8 mouse cellular contexts compared by ENCODE assay signal in the genomic region with DNA sequence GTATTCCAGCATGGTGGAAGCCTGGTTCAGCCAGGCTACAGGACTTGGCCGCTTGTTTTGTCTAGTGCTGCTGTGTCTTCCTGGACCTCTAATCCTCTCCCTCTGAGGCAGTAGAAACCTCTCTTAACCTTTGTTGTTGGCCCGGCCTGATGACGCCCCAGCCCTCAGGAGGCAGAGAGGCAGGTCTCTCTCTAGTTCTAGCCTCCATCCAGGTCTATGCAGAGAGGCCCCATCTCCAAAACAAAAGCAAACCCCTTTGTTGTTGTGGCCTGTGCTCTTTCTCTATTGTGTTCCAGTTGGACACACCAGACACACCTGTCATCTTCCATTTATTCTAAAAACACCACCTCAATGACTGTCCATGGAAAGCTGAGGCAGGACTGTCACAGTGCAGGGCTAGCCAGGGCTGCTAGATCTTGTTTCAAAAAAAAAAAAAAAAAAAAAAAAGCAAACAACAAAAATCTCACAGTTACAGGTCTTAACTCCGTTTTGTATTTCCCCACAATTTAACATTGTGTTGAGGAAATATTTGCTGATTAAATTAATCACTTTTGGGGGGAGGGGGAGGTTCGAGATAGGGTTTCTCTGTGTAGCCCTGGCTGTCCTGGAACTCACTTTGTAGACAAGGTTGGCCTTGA. TPM values are rescaled to one million over a fixed set of nuclear protein-coding genes. Genes with fewer than 3 reads are reported as not detected.
A peak's percentile ranks its signal among the peaks of the same experiment; 100 is the strongest.
DNase-seq lines count a peak whose midpoint lies in the region; ATAC-seq and TF ChIP-seq lines count a peak whose summit lies in the region.

No protein-coding gene starts in this region.

- H3K9ac ChIP-seq in kidney, embryonic 16.5 days (replicated peaks; ENCODE audit: low read length), result peak overlapping the region; percentile 85
- H3K9ac ChIP-seq in intestine, embryonic 14.5 days (ENCODE audit: low read length), result peak overlapping the region; percentile 85

- H3K4me2 ChIP-seq in kidney, embryonic 16.5 days (replicated peaks; ENCODE audit: low read depth, low read length), result peak overlapping the region; percentile 86
- H3K4me2 ChIP-seq in intestine, embryonic 14.5 days (ENCODE audit: low read length), result peak overlapping the region; percentile 82

- 16% methylated on average over 5 of the region's 5 CpGs for WGBS in kidney, embryonic 16.5 days
- 34% methylated on average over 5 of the region's 5 CpGs for WGBS in kidney, adult 2 months
- 13% methylated on average over 5 of the region's 5 CpGs for WGBS in intestine, embryonic 14.5 days

- peak overlapping the region; percentile 92 for H3K4me3 ChIP-seq in kidney, embryonic 16.5 days (ENCODE audit: low read length)
- H3K4me3 ChIP-seq in kidney, adult 2 months (ENCODE audit: insufficient read depth, low read depth, low read length), result no peak overlapping the region
- peak overlapping the region; percentile 98 for H3K4me3 ChIP-seq in intestine, embryonic 14.5 days (ENCODE audit: low read depth, low read length)

- no peak for TF ChIP-seq CTCF in kidney, adult 2 months (conservative IDR thresholded peaks at IDR 0.05; ENCODE audit: insufficient read depth, insufficient read length, low read depth, low read length)
- no peak for TF ChIP-seq CTCF in brain, embryonic 14.5 days (IDR thresholded peaks at IDR 0.05; ENCODE audit: borderline replicate concordance, extremely low read depth, insufficient read depth, insufficient read length)

- no peak for TF ChIP-seq POLR2A in kidney, adult 2 months (IDR thresholded peaks at IDR 0.05; ENCODE audit: low read depth, low read length)
- no peak for TF ChIP-seq POLR2A in brain, embryonic 14.5 days (IDR thresholded peaks at IDR 0.05; ENCODE audit: borderline replicate concordance, extremely low read depth, insufficient read depth, insufficient read length, poor library complexity, severe bottlenecking)

- H3K36me3 ChIP-seq in kidney, embryonic 16.5 days (ENCODE audit: insufficient read depth, low read length), result peaks cover 10% of the 10 kb centered on the region; the same call in 1 of the 2 replicates
- H3K36me3 ChIP-seq in kidney, adult 2 months (ENCODE audit: control insufficient read depth, insufficient read depth, low read length), result no peaks in the 10 kb centered on the region
- H3K36me3 ChIP-seq in intestine, embryonic 14.5 days (ENCODE audit: control insufficient read depth, insufficient read depth, low read length), result peaks cover 14% of the 10 kb centered on the region

- H3K9me3 ChIP-seq in kidney, embryonic 16.5 days (ENCODE audit: low read length), result no peaks in the 10 kb centered on the region
- H3K9me3 ChIP-seq in intestine, embryonic 14.5 days (ENCODE audit: control insufficient read depth, low read length), result no peaks in the 10 kb centered on the region

- ATAC-seq in kidney, embryonic 16.5 days (ENCODE audit: low FRiP score, low TSS enrichment), result no peak
- no peak for ATAC-seq in intestine, embryonic 14.5 days (replicated peaks; ENCODE audit: low FRiP score, low TSS enrichment, low read depth)

- DNase-seq in kidney, adult 2 months, result no peak
- DNase-seq in brain, embryonic 14.5 days (ENCODE audit: low read depth), result peak; percentile 2
- DNase-seq in intestine, embryonic 14.5 days (ENCODE audit: low spot score), result no peak
- DNase-seq in neural tube, embryonic 10.5 days (ENCODE audit: extremely low spot score, low spot score), result peak; percentile 16
- DNase-seq in frontal cortex, postnatal 14 days (ENCODE audit: low spot score in 2 of 2), result no peak
- no peak for DNase-seq in left cerebral cortex, postnatal 4 days
- DNase-seq in cerebellum, adult 8-10 months, result no peak

- H3K4me1 ChIP-seq in kidney, embryonic 16.5 days (ENCODE audit: insufficient read depth, low read length), result peaks cover 30% of the 10 kb centered on the region
- peaks cover 7% of the 10 kb centered on the region; the same call in 1 of the 2 replicates for H3K4me1 ChIP-seq in kidney, adult 2 months (ENCODE audit: control insufficient read depth, insufficient read depth, low read length)
- peaks cover 22% of the 10 kb centered on the region for H3K4me1 ChIP-seq in intestine, embryonic 14.5 days (replicated peaks; ENCODE audit: control insufficient read depth, insufficient read depth, low read length)

- intact Hi-C loops in left cerebral cortex, postnatal 4 days (cut with DNase I), result no loop called here

- H3K27me3 ChIP-seq in kidney, embryonic 16.5 days (ENCODE audit: insufficient read depth, low read length), result no peaks in the 10 kb centered on the region
- H3K27me3 ChIP-seq in kidney, adult 2 months (replicated peaks; ENCODE audit: control insufficient read depth, insufficient read depth, low read length), result no peaks in the 10 kb centered on the region
- no peaks in the 10 kb centered on the region for H3K27me3 ChIP-seq in intestine, embryonic 14.5 days (replicated peaks; ENCODE audit: control insufficient read depth, insufficient read depth, low read length)

- H3K27ac ChIP-seq in kidney, embryonic 16.5 days (ENCODE audit: low read length), result no peak overlapping the region
- no peak overlapping the region for H3K27ac ChIP-seq in kidney, adult 2 months (ENCODE audit: insufficient read depth, low read depth, low read length)
- no peak overlapping the region for H3K27ac ChIP-seq in intestine, embryonic 14.5 days (ENCODE audit: low read depth)

RNA-seq across cellular contexts. Expression of a gene that starts 1.4 kb away (rescaled TPM):
- 8.8 and 9.7 TPM in 2 replicates for polyA plus RNA-seq in kidney, embryonic 16.5 days (2015; fragmentation: Nextera tagmentation; extraction: Ambion mirVana)
- polyA plus RNA-seq in kidney, adult 2 months (2012; rRNA removed), result 0.03 and 0.11 TPM in 2 replicates
- polyA plus RNA-seq in brain, embryonic 14.5 days (2012; rRNA removed), result 3.1 and 3.2 TPM in 2 replicates
- 11.0 and 11.2 TPM in 2 replicates for polyA plus RNA-seq in intestine, embryonic 14.5 days (2014; fragmentation: Nextera tagmentation; extraction: Ambion mirVana)
- 1 to 10 TPM; 2.3 to 2.7 TPM for total RNA-seq in left cerebral cortex, postnatal 4 days (2021)

RNA-seq across cellular contexts. Expression of a gene that starts 43.9 kb away (rescaled TPM):
- polyA plus RNA-seq in kidney, embryonic 16.5 days (2015; fragmentation: Nextera tagmentation; extraction: Ambion mirVana), result 54.3 and 68.2 TPM in 2 replicates
- 170 and 188 TPM in 2 replicates for polyA plus RNA-seq in kidney, adult 2 months (2012; rRNA removed)
- polyA plus RNA-seq in brain, embryonic 14.5 days (2012; rRNA removed), result 1.6 and 3.0 TPM in 2 replicates
- polyA plus RNA-seq in intestine, embryonic 14.5 days (2014; fragmentation: Nextera tagmentation; extraction: Ambion mirVana), result 0.08 TPM in 1 of 2 replicates, not detected in the other
- total RNA-seq in left cerebral cortex, postnatal 4 days (2021), result 1 to 10 TPM; 2.4 to 3.7 TPM

RNA-seq across cellular contexts. Expression of a gene that starts 54.1 kb away (rescaled TPM):
- 4.4 TPM in 2 replicates for polyA plus RNA-seq in kidney, embryonic 16.5 days (2015; fragmentation: Nextera tagmentation; extraction: Ambion mirVana)
- polyA plus RNA-seq in kidney, adult 2 months (2012; rRNA removed), result 0.81 and 0.92 TPM in 2 replicates
- 4.8 and 5.4 TPM in 2 replicates for polyA plus RNA-seq in brain, embryonic 14.5 days (2012; rRNA removed)
- 3.8 and 4.1 TPM in 2 replicates for polyA plus RNA-seq in intestine, embryonic 14.5 days (2014; fragmentation: Nextera tagmentation; extraction: Ambion mirVana)
- 1 to 10 TPM; 4.1 to 4.7 TPM for total RNA-seq in left cerebral cortex, postnatal 4 days (2021)

Comparison
In these comparisons a context has a peak if more than half of its experiments do, and no peak if none do; other contexts are left out.
1. DNase-seq: peak in brain, embryonic 14.5 days (single experiment) and neural tube, embryonic 10.5 days (single experiment); none in kidney, adult 2 months (single experiment), intestine, embryonic 14.5 days (single experiment), frontal cortex, postnatal 14 days (0 of 2), left cerebral cortex, postnatal 4 days (single experiment) and cerebellum, adult 8-10 months (single experiment).
2. RNA of a gene that starts 43.9 kb away (polyA plus RNA-seq): 170 to 188 TPM in kidney, adult 2 months and 54.3 to 68.2 TPM in kidney, embryonic 16.5 days; 1.6 to 3.0 TPM in brain, embryonic 14.5 days and 0.08 TPM in intestine, embryonic 14.5 days; every median in the first group is over 10 times any median in the second.